Mouse (Mus musculus) cerebellum, adult 18-20 months (tissue): Measurements from ENCODE around the gene Qsox1.

ENCODE experiments used
- DNase-seq, 2 experiments: peaks; one replicate each; pipeline ENCODE4 v3.0.0; 2021

Qsox1 gene

DNA sequence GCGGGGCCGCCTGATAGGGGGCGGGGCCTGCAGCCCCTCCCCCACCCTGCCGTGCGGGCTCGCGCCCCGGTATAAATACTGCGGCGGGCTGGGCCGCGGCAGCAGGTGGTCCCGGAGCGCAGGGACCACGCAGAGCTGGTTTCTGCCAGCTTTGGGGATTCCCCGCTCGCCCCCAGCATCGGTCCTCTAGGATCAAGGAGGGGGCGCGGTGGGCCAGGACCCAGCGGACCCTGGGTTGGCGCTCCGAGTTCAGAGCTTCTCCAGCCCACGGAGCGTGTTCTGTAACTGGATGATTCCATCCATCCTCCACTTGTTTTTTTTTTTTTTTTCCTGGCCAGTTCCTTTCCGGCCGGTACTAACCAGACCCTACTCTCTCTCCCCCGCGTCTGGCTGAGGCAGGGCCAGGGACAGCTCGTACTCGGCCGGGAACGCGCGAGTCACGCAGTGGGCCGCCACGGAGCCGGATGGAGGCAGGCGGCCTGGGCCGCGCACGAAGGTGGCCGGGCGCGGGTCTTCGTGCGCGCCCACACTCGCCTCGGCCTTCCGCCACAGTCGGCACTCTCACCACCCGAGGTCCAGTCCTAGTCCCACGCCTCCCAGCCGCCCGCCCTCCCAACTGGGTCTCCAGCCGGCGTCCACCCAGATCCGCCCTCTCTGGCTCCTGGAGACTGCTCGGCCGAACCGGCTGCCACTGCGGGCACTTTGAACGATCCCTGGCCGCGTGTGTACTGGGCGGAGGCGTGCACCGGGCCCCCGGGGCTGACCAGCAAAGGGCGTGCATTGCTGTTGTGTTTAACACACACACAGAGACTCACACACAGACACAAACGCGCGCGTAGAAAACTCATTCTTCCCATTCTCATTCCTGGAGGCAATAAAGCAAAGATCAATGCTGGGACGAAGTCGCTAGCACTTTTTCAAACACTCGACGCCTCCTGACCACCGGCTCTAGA, 70.0 kb downstream of the Qsox1 start:
- DNase-seq, result peak in 1 of 2 experiments; percentile 20

- no peak for DNase-seq
Observed at GRCm38 (mm10) chr1:155741988-155742387, 70.7 kb downstream of the Qsox1 start.

- DNase-seq, result peak in 1 of 2 experiments; percentile 20
Observed at GRCm38 (mm10) chr1:155741378-155741945, 71.2 kb downstream of the Qsox1 start.

DNA sequence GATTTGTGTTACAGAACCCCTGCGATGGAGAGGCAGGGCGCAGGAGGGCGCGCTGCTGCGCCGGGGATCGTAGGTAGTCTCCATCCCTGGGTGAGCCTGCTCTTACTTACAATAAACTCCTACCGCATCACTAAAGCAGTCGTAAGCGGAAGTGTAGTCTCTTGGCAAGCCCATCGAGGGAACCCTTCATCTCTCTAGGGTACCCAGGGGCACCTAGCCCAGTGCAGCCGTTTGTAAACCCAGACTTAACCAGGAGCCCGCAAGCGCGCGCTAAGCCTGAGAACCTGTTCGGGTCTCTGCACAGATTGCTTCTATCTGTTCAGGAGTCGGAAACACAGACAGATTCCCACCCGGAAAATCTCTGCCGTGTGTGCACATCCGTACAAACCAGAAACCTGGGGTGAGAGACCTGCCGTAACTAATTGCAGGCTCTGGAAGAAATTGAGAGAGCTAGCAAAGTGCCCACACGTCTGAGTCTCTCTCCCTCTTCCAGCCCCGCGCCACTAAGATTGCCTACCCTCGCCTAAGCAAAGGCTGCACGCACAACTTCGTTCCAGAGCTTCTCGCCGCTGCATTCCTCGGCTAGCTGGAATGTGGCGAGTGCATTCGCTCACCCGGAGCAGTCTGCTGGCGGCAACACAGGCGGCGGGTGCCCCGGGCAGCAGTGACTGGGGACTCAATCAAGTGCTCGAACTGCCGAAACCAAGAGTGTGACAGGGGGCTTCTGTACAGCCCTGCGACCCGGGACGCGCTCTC, 71.9 kb downstream of the Qsox1 start:
- DNase-seq, result peak in 1 of 2 experiments; percentile 17

- no peak for DNase-seq
Observed at GRCm38 (mm10) chr1:155737809-155738383, 74.8 kb downstream of the Qsox1 start.

- peak in 1 of 2 experiments; percentile 14 for DNase-seq
Observed at GRCm38 (mm10) chr1:155737017-155737808, 75.5 kb downstream of the Qsox1 start.

DNA sequence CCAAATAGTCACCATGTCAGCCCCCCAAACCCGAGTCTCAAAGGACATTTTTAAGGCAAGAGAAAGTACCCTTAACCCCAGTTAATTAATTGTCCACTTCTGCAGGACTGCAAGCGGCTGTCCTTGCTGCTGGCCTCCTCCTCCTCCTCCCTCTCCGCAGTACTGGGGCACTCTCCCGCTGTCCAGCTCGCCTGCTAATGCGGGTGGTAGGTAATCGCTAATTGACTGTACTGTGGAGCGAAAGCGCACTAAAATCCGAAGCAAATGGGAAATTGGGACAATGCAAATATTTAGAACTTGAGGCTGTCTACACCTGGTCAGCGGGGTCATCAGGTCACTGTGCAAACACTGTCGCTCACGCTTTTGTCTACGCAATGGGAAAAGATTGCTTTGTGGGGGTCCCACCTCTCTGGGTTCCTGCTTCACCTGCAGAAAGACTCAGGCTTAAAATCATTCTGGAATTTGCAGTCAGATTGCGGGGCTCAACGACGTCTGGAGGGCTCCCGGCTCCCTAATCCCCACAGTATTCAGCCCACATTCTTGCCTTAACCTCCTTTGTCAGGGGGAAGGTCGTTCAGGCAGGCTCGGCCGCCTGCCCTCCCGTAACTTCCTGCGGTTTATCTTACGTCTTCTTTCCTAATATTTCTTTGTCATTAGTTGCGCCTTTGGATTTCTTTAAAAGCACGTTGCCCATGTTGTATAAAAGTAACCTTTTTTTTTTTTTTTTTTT, 76.4 kb downstream of the Qsox1 start:
- DNase-seq, result no peak

GRCm38 (mm10) chr1:155731156-155731555, 81.5 kb downstream of the Qsox1 start:
- no peak for DNase-seq

- DNase-seq, result no peak
Observed at GRCm38 (mm10) chr1:155729113-155729795, 83.4 kb downstream of the Qsox1 start.

- DNase-seq, result no peak
Observed at GRCm38 (mm10) chr1:155727830-155728229, 84.9 kb downstream of the Qsox1 start.
